Comparison of ENCODE assay signal across 9 mouse cellular contexts in the genomic region with DNA sequence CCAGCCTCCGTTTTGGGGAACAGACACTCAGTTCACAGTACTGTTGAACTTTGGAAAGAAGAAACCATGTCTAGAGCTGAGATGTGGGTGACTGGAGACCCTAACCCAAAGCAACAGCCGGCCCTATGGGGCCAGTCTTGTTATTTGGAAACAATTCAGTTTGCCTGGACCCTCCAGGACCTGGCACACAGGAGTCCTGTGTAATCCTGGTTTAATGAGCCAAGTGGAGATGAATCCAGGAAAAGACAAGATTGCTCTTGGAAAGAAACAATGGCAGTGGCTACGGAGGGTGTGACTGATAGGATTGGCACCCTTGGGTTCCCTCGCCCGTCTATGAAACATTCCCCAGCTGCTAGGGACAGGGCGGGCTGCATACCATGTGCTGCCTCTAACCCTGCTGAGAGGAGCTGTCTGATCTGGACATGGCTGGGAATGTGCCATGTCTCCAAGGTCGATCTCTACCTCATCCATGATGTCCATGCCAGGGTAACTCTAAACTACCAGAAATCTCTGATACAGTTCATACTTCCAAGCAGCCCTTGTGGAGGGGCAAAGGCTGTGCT.
A peak's percentile ranks its signal among the peaks of the same experiment; 100 is the strongest.
DNase-seq lines count a peak whose midpoint lies in the region; ATAC-seq and TF ChIP-seq lines count a peak whose summit lies in the region.
"Had no signal": no experiment of that assay in that cellular context is flagged by ENCODE, and none has a peak within 500 bp of the region (broad histone marks: within the 10 kb centered on the region; RNA-seq: fewer than 3 reads in every experiment).

No protein-coding gene starts in this region.

- no peak for TF ChIP-seq CTCF in small intestine, adult 2 months (IDR thresholded peaks at IDR 0.05; ENCODE audit: extremely low read depth, insufficient read length, insufficient replicate concordance, low read depth, low read length)

- 49% methylated on average over 7 of the region's 7 CpGs for WGBS in heart, embryonic 14.5 days
- 76% methylated on average over 7 of the region's 7 CpGs for WGBS in lung, embryonic 15.5 days
- WGBS in small intestine, adult 2 months, result 79% methylated on average over 7 of the region's 7 CpGs

- H3K4me2 ChIP-seq in heart, embryonic 14.5 days (ENCODE audit: low read length), result no peak overlapping the region
- H3K4me2 ChIP-seq in lung, embryonic 15.5 days, result no peak overlapping the region
- H3K4me2 ChIP-seq: neural tube, embryonic 15.5 days had no signal

- no peak for ATAC-seq in heart, embryonic 14.5 days (ENCODE audit: insufficient number of reproducible peaks, insufficient read depth, low FRiP score, low read depth)
- no peak for ATAC-seq in lung, embryonic 15.5 days (ENCODE audit: borderline replicate concordance, extremely low read depth, low FRiP score, low TSS enrichment)

- intact Hi-C loops in heart, postnatal 36 days (cut with DNase I), result no loop called here

- H3K27ac ChIP-seq in heart, embryonic 14.5 days (replicated peaks in 1 of 2; ENCODE audit: control insufficient read depth in 1 of 2, insufficient read depth in 1 of 2, low read depth in 2 of 2, low read length in 2 of 2), result no peak overlapping the region
- H3K27ac ChIP-seq in lung, embryonic 15.5 days, result 0 out of 2 replicates have a peak overlapping the region, but pooled peaks have one; percentile 47
- H3K27ac ChIP-seq in small intestine, adult 2 months (ENCODE audit: insufficient read depth, low read depth, low read length), result peak overlapping the region; percentile 19; the same call in 1 of the 2 replicates
- H3K27ac ChIP-seq: neural tube, embryonic 15.5 days had no signal

- peak overlapping the region; percentile 23; the same call in 1 of the 2 replicates for H3K9ac ChIP-seq in heart, embryonic 14.5 days (ENCODE audit: low read length)
- no peak overlapping the region for H3K9ac ChIP-seq in lung, embryonic 15.5 days
- H3K9ac ChIP-seq: neural tube, embryonic 15.5 days had no signal

- peaks cover 15 to 18% of the 10 kb centered on the region in 2 experiments for H3K4me1 ChIP-seq in heart, embryonic 14.5 days (ENCODE audit: control insufficient read depth in 2 of 2, insufficient read depth in 2 of 2, low read length in 2 of 2)
- peaks cover 7% of the 10 kb centered on the region; the same call in 1 of the 2 replicates for H3K4me1 ChIP-seq in lung, embryonic 15.5 days
- H3K4me1 ChIP-seq in small intestine, adult 2 months (ENCODE audit: control insufficient read depth, insufficient read depth, insufficient read length, low read length), result peaks cover 16% of the 10 kb centered on the region; the same call in 1 of the 2 replicates
- H3K4me1 ChIP-seq: neural tube, embryonic 15.5 days had no signal

- H3K4me3 ChIP-seq in heart, embryonic 14.5 days (ENCODE audit: control insufficient read depth in 1 of 2, insufficient read depth in 1 of 2, low read depth in 1 of 2, low read length in 2 of 2), result no peak overlapping the region
- H3K4me3 ChIP-seq in lung, embryonic 15.5 days, result no peak overlapping the region
- no peak overlapping the region for H3K4me3 ChIP-seq in small intestine, adult 2 months (ENCODE audit: low read depth, low read length)
- H3K4me3 ChIP-seq: neural tube, embryonic 15.5 days had no signal

- TF ChIP-seq POLR2A in small intestine, adult 2 months (IDR thresholded peaks at IDR 0.05; ENCODE audit: low read depth, low read length), result no peak

- no peaks in the 10 kb centered on the region for H3K36me3 ChIP-seq in heart, embryonic 14.5 days (ENCODE audit: control insufficient read depth, insufficient read depth, low read length)
- no peaks in the 10 kb centered on the region for H3K36me3 ChIP-seq in lung, embryonic 15.5 days
- no peaks in the 10 kb centered on the region for H3K36me3 ChIP-seq in small intestine, adult 2 months (ENCODE audit: control insufficient read depth, insufficient read depth, low read length)
- H3K36me3 ChIP-seq: G1E; neural tube, embryonic 15.5 days had no signal

- no peak for DNase-seq in heart, postnatal 36 days
- DNase-seq in lung, postnatal 36 days, result no peak
- peak; percentile 71 to 73 for DNase-seq in adrenal gland, postnatal 36 days
- no peak for DNase-seq in ovary, postnatal 10 days (ENCODE audit: low spot score)

- H3K27me3 ChIP-seq in heart, embryonic 14.5 days (ENCODE audit: control insufficient read depth, insufficient read depth, low read length), result no peaks in the 10 kb centered on the region
- no peaks in the 10 kb centered on the region for H3K27me3 ChIP-seq in lung, embryonic 15.5 days
- no peaks in the 10 kb centered on the region for H3K27me3 ChIP-seq in small intestine, adult 2 months (ENCODE audit: control insufficient read depth, insufficient read depth, low read length)
- H3K27me3 ChIP-seq: neural tube, embryonic 15.5 days had no signal

- no peaks in the 10 kb centered on the region for H3K9me3 ChIP-seq in heart, embryonic 14.5 days (ENCODE audit: control insufficient read depth, low read length)
- H3K9me3 ChIP-seq in lung, embryonic 15.5 days, result no peaks in the 10 kb centered on the region
- H3K9me3 ChIP-seq: neural tube, embryonic 15.5 days had no signal

Comparison
In these comparisons a context has a peak if more than half of its experiments do, and no peak if none do; other contexts are left out.
1. H3K27ac ChIP-seq: peak in lung, embryonic 15.5 days (single experiment) and small intestine, adult 2 months (single experiment); none in heart, embryonic 14.5 days (0 of 2).
2. DNase-seq: peak in adrenal gland, postnatal 36 days (2 of 2); none in heart, postnatal 36 days (0 of 2), lung, postnatal 36 days (single experiment) and ovary, postnatal 10 days (single experiment).